Mouse (Mus musculus) CH12F3 (cell line): ENCODE data around the gene Tmem132d.
"Not testable (repeated sequence)": the region's sequence is repeated elsewhere in the genome, so short reads cannot be mapped to it uniquely, and the experiment has no call there.

Experiments
- in situ Hi-C: fragments of 300-500 bp; cut with MboI; formaldehyde crosslinking; loops from 2 replicates; pipeline ENCODE4 v1.14.3; 2020; ENCODE audit warnings: low sequenced_read_pairs

Gene Tmem132d

DNA sequence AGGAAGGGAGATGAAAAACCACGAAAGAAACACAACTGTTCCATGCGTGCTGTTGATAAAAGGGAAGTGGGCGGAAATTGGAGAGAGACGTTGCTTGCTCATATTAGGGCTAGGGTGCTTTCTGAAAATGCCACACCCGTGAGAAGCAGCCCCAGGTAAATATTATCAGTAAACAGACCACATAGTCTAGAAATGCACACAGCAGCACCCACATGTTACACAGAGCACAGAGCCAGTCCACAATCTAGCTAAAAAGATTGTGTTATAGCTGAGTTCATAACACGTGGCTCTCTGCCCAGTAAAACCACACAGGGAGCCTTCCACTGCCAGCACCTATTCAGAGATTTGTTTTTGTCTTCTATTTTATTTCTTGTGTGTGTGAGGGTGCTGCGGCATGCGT is 617.6 kb downstream of the Tmem132d start:
- in situ Hi-C loops, result no loop called here

- in situ Hi-C loops, result no loop called here
Measured at GRCm38 (mm10) chr5:127807419-127807818, 625.5 kb downstream of the Tmem132d start.

- in situ Hi-C loops, result no loop called here
Measured at GRCm38 (mm10) chr5:127806850-127807249, 626.0 kb downstream of the Tmem132d start.

GRCm38 (mm10) chr5:127800907-127801306 is 632.0 kb downstream of the Tmem132d start:
- in situ Hi-C loops, result no loop called here

GRCm38 (mm10) chr5:127781221-127781620 is 651.7 kb downstream of the Tmem132d start:
- in situ Hi-C loops, result no loop called here

- in situ Hi-C loops, result no loop called here
Measured at GRCm38 (mm10) chr5:127775749-127776148, 657.1 kb downstream of the Tmem132d start.

DNA sequence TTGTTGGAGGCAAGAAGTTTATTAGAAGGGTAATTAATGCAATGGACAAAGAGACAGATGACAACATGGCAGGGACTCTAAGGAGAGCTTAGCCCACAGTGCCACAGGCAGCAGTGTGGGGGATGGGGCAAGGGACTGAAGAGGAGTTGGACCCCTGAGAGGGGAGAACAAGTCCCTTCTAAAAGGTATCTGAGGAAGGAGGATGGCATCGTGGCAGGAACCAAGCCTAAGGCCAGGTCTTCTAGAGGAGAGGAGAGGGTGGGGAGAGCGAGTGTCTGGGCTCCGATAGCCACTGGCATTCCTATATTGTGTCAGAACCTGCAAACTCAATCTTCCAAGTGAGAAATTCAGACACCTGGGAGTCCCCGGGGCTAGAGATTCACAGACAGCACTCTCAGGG is 674.3 kb downstream of the Tmem132d start:
- in situ Hi-C loops, result no loop called here

DNA sequence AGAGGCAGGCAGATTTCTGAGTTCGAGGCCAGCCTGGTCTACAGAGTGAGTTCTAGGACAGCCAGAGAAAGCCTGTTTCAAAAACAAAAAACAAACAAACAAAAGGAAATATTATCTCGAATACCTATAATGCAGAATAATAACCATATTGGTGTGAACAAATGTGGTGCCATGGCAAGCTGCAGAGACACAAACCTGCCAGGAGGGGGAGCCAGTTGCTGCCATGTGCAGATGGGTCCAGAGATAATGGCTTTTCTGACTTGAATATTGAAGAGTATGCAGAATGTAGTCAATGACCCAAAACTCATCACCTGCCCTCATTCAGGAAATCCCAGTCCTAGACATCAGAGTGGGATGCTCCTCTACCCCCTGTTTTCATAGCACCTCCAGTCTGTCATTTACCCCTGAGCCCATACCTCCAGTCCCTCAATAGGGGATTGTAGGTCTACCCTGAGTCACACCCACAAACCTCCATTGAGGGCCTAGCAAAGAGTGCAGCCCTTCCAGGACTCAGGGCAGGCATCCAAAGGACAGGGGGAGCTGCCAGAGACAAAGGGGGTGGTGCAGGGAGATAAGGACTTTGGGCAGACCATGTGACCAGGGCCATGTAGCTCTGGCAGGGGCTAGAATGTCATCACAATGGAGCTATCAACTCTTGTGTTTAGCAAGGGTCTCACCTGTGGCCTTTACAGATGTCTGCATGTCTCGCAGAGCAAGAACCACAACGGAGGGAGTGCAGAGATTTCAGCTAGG is 676.0 kb downstream of the Tmem132d start:
- in situ Hi-C loops, result no loop called here

GRCm38 (mm10) chr5:127756011-127756410 is 676.9 kb downstream of the Tmem132d start:
- in situ Hi-C loops, result no loop called here

GRCm38 (mm10) chr5:127755594-127755993 is 677.3 kb downstream of the Tmem132d start:
- in situ Hi-C loops, result no loop called here

DNA sequence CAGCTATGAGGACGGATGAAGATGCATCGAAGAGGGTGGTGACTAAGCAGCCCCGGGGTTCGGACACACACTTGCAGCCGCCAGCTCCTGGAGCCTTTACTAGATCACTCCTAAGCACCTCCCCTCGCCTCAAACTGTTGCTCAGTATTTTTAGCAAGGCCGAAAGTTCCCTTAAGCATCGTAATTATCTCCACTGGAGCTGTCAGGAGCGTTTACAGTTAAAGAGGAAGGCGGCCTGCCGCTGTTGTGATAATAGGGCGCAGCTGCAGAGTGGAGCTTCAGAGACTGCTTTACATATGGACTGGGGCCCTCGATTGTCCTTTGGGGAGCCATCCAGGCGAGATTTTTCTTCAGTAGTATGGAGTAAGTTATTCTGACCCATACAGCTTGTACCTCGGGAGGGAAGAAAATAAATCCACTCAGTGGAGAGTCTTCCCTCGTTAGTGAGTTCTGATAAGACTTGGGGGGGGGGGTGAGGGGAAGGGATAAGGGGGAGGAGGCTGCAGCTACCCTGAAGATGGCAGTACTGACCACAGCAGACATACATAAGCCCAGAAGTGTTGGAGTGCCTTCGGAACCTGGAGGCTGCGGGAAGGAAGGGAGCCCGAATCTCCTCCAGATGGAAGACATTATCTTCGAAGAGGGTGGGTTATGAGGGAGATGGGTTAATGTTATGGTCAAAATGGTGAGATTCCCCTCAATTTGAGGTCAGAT is 681.5 kb downstream of the Tmem132d start:
- in situ Hi-C loops, result no loop called here

GRCm38 (mm10) chr5:127749540-127749939 is 683.3 kb downstream of the Tmem132d start:
- in situ Hi-C loops, result not testable (repeated sequence)

DNA sequence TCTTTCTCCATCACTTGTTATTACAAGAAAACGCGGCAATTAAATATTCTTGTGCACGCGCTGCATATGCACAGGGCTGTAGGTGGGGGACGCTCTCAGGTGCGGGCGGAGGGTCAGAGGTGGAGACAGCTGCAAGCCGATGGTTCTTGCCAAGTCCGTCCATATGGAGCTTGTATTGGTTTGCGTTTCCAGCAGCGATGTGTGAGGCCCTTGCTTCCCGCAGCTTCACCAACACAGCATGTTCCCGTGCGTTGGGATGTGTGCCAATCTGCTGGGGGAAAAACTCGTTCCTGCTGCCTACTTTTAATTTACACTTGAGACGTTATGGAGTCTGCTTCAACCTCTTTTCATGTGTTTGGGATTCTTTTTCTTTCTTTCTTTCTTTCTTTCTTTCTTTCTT is 691.5 kb downstream of the Tmem132d start:
- in situ Hi-C loops, result no loop called here
